Mouse (Mus musculus) ovary, postnatal 14 days (tissue): ENCODE measurements around the gene Adam11.

ENCODE experiments used
- DNase-seq: peaks from one replicate; pipeline ENCODE4 v3.0.0; 2022; ENCODE audit warnings: low spot score

Gene Adam11

DNA sequence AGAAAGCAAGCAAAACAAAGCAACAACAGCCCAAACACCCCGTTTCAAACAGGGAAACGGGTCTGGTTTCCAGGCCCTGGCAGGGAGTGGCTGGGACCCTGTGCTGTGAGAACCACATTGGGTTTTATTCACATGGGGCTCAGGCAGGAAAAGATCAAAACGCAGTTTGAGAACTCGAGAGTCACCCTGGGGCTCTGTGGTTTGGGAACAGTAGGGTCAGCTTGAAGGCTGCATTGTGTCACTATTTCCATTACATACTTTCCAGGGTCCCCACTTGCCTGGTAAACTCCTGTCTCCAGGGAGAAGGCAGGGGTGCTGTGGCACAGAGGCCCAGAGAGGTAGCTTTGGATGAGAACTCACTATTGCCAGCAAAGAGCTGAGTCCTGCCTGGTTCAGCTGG lies 65.9 kb downstream of the Adam11 start:
- no peak for DNase-seq
